Mouse (Mus musculus): ENCODE results near the gene Mapk3. TPM values are rescaled to one million over a fixed set of nuclear protein-coding genes. Genes with fewer than 3 reads are reported as not detected.

Gene Mapk3
- 100 to 1,000 TPM; 148 to 156 TPM for total RNA-seq (2023)

DNA sequence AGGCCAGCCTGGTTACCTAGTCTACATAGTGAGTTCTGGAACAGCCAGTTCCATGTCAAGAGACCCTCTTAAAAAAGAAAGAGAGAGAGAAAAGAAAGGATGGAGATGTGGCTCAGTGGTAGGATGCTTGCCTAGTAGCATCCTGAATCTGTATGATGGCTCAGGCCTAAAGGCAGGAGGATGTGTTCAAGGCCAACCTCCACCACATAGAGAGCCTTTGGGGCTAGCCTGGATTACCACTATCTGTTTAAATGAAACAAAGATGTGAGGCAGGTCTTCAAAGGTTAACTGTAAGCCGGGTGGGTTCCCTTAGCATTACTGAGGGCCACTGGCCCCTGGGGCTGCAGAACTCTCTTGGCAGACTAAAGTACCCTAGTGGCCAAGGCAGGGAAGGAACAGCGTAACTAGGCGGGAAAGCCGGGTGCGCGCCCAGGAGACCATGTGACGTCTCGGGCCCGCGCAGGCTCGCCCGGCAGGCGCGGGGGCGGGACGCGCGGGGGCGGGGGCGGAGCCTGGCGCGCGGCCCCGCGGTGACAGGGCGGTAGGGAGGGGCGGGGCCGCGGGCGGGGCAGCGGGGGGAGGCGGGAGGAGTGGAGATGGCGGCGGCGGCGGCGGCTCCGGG lies at the start of gene Mapk3:
Mapk3 (plus strand) TSS at position 552 of the 622 bp plus-strand sequence.

DNA sequence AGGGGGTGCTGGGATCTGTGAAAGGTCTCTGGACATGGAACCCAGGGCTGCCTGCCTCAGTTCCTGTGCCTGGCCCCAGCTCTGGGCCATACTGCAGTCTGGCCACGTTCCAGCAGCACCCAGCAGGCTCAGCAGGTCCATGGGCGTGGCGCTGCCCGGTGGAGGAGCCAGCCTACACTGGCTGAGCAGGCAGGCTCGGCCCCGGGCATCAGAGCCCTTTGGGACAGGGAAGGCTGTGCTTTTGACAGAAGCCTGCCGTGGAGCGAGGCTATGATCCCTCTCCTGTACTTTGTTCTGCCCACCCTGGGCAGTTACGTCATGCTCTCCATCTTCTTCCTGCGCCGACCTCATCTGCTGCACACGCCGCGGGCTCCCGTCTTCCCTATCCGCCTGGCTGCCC lies 6.8 kb downstream of the Mapk3 start, which contains the start of gene Gdpd3:
Gdpd3 (plus strand) TSS at position 134 of the 400 bp plus-strand sequence.

DNA sequence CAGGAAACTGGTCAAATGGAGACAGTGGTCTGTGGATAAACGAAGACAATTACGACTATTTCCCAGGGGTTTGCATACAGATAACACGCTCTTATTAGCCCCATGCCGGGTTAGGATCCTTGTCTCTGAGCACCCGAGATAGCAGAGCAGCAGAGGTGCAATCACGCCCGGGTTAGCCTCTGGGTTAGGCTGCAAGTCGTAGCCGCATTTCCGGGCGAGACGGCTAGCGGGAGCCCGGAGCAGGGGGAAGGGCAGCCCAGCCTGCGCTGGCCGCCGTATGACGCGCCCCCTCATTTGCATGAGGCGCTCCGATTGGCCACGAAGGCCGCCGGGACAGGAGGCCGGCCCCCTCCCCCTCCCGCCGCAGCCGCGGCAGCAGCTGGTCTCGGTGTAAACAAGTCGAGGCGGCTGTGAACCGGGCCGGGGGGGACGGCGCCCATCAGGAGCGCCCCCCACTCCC lies 17.2 kb downstream of the Mapk3 start, which contains the start of gene Ypel3:
Ypel3 (plus strand) TSS at position 358 of the 460 bp plus-strand sequence.

DNA sequence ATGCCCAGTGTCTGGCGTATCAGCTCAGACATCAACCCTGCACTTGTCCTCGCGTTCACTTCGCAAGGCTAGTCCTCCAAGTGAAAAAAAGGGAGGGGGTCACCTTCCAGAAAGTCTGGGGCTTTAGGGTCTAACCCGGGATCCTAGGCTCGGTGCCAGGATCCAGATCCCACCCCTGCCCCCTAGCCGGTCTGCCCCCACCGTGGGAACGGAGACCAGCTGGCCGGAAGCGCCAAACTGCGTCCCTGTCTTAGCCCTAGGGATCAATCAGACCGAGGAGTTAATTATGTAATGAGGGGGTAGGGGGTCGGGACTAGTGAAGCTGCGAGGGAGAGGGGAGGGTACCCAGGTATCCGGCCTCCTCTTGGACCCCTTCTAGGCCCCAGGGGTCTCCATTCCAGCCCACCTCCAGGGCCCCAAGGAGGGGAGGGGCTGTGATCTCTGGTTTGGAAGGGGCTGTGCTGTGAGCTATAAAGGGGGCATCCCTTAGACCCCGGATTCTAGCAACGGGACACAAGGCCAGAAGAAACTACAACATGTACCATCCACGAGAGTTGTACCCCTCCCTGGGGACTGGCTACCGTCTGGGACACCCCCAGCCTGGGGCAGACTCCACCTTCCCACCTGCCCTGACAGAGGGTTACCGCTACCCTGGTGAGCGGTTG lies 21.7 kb downstream of the Mapk3 start, which contains the start of gene Tbx6:
Tbx6 (plus strand) TSS at position 513 of the 665 bp plus-strand sequence.

DNA sequence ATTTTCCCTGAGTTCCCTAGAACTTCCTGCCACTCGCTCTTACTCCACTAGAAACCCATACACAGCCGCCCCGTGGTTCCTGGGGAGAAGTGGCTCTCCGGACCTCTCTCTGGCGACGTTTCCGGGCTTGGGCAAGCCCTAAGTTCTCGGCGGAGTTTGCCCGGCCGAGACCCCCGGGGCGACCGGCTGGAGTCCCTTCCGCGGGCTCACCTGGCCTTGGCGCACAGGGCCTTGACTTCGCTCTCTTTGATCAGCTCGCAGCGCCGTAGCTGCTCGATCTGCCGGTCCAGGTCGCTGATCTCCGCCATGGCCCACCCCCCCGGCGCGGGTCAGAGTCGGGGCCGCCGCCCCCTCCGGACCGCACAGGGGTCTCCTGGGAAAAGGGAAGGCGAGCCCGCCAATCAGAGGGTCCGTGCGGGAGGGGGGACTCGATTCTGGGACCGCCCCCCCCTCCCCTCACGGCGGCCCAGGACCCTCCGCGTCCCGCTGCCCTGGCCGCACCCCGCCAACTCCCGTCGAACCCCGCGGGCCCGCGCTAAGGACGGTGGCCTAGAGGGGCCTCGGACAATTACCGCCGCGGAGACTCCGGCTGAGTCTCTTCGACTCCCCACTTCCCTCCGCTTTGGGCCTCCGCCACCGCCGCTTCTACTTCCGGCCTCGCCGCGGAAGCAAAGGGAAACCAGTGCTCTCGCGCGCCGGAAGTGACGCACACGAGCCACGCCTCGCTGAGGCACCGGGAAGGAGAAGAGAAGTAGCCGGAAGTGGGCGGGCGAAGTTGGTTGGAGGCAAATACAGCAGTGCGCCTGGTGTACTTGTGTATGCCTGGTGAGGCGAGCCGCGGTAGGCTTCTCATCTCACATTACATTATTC lies 32.7 kb downstream of the Mapk3 start, which contains the start of gene Ppp4c:
Ppp4c (minus strand) TSS at position 646 of the 870 bp plus-strand sequence.

DNA sequence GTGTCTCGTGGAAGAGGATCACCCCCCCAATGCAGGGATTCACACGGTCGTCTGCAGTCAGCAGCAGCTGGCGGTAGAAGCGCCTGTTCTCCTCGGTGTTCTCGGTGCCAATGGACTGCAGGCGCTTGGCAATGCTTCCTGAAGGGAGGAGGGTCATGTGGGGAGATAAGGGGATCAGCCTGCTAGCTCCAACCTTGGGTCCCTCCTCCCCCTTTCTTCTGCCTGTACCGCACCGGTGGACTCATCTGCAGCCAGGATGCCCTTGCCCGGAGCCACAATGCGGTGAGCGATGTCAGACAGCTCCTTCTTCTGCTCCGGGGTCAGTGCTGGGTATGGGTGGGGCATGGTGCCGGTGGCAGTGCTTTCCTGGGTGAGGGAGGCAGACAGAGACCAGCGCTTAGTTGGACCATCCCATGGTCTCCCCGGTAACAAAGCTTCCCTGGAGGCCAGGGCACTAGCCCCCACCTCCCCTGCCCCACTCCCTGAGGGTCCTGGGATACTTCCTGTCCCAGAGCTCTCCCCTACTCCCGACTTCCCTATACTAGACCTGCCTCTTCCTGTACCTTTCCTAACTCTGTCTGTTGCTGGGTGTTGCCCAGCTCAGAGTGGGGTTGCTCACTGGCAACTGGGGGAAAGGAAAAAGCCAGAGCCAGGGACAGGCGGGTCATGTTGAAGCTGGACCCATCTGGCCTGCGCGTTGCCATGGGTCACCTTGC lies 38.2 kb downstream of the Mapk3 start, which contains the start of gene Fam57b:
Fam57b (plus strand) TSS at position 258 of the 716 bp plus-strand sequence.

Other genes starting within 250 kb of the Mapk3 start
- gene Eif3c, start 193.2 kb upstream of the Mapk3 start, total RNA-seq (2023) = 100 to 1,000 TPM; 123 to 127 TPM
- 100 to 1,000 TPM; 108 to 125 TPM for gene Apobr, start 174.7 kb upstream of the Mapk3 start, total RNA-seq (2023)
- gene Cln3, start 173.8 kb upstream of the Mapk3 start, total RNA-seq (2023) = 100 to 1,000 TPM; 241 to 250 TPM
- gene Il27, start 164.7 kb upstream of the Mapk3 start, total RNA-seq (2023) = 10 to 100 TPM; 10.8 to 13.3 TPM
- 10 to 100 TPM; 83.7 to 95.7 TPM for gene Nupr1, start 128.7 kb upstream of the Mapk3 start, total RNA-seq (2023)
- gene Sgf29, start 110.3 kb upstream of the Mapk3 start, total RNA-seq (2023) = 10 to 100 TPM; 31.8 to 41.5 TPM
- 1 to 10 TPM; 5.7 to 6.0 TPM for gene Sult1a1, start 83.2 kb upstream of the Mapk3 start, total RNA-seq (2023)
- gene Bola2, start 64.2 kb upstream of the Mapk3 start, total RNA-seq (2023) = 100 to 1,000 TPM; 104 to 129 TPM
- gene Slx1b, start 63.8 kb upstream of the Mapk3 start, total RNA-seq (2023) = 10 to 100 TPM; 12.0 to 12.3 TPM
- 1,000 to 10,000 TPM; 1,489 to 1,521 TPM for gene Coro1a, start 51.8 kb upstream of the Mapk3 start, total RNA-seq (2023)
- 10 to 100 TPM; 22.0 to 22.2 TPM for gene Gdpd3, start 6.7 kb downstream of the Mapk3 start, total RNA-seq (2023)
- gene Ypel3, start 17.4 kb downstream of the Mapk3 start, total RNA-seq (2023) = 100 to 1,000 TPM; 256 to 258 TPM
- gene Tbx6, start 21.9 kb downstream of the Mapk3 start, total RNA-seq (2023) = 1 to 10 TPM; 6.9 to 8.2 TPM
- gene Ppp4c, start 32.9 kb downstream of the Mapk3 start, total RNA-seq (2023) = 100 to 1,000 TPM; 218 to 242 TPM
- not detected for gene Fam57b, start 38.1 kb downstream of the Mapk3 start, total RNA-seq (2023)
- gene 4930451I11Rik, start 72.0 kb downstream of the Mapk3 start, total RNA-seq (2023) = not detected
- not detected for gene Doc2a, start 87.8 kb downstream of the Mapk3 start, total RNA-seq (2023)
- 10 to 100 TPM in 1 of 2 experiments, 1 to 10 TPM in 1; 5.0 to 14.0 TPM for gene Hirip3, start 102.4 kb downstream of the Mapk3 start, total RNA-seq (2023)
- 10 to 100 TPM; 52.2 to 66.3 TPM for gene Ino80e, start 102.8 kb downstream of the Mapk3 start, total RNA-seq (2023)
- gene Taok2, start 125.1 kb downstream of the Mapk3 start, total RNA-seq (2023) = 10 to 100 TPM; 71.6 to 71.9 TPM
- 10 to 100 TPM; 63.5 to 71.0 TPM for gene Tmem219, start 163.3 kb downstream of the Mapk3 start, total RNA-seq (2023)
- 10 to 100 TPM; 31.5 to 32.7 TPM for gene Kctd13, start 169.3 kb downstream of the Mapk3 start, total RNA-seq (2023)
- not detected for gene Asphd1, start 190.0 kb downstream of the Mapk3 start, total RNA-seq (2023)
- 1 to 10 TPM; 2.2 to 4.1 TPM for gene Sez6l2, start 191.0 kb downstream of the Mapk3 start, total RNA-seq (2023)
- gene Cdipt, start 216.3 kb downstream of the Mapk3 start, total RNA-seq (2023) = 10 to 100 TPM; 84.1 to 92.1 TPM
- 1 to 10 TPM; 3.5 to 3.7 TPM for gene Cdiptos, start 216.5 kb downstream of the Mapk3 start, total RNA-seq (2023)